Mouse (Mus musculus): Measurements from ENCODE around the gene Nfib.

DNA sequence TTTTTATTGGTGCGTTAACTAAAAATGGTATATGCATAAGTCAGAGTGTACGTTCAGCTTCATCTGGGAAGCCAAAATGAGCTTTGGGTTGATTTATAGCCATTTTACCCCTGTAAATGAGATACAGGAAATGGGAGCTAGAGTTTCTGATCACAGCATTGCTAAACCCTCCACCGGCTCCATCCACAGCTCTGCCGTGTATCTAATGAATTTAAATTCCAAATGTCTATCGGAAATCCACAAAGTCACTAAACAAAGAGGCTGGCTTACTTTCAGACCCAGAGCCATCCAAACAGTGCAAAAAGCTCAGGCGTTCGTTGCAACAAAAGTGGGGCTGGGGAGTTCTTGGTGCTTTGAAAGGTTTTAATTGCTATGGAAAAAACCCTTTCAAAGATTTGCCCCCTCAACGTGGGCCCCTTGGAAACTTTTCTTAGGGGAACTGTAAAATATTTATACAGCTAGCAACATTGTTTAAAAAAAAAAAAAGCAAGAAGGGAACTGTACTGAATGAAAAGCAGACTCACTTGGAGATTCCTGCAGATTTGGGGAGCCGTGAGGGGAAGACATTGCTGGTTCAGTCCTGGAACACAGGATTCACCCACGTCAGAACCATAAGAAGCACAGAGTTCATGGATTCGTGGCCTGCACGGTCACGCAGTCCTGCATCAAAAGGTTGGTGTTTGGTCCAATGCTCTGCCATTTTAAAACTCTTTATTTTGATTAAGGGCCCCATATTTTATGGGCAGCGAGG lies 100.3 kb downstream of the Nfib start:
- TF ChIP-seq CTCF (IDR thresholded peaks at IDR 0.05; ENCODE audit: borderline replicate concordance, insufficient read depth, low read depth, low read length) (no peak), POLR2A (IDR thresholded peaks at IDR 0.05; ENCODE audit: borderline replicate concordance, insufficient read depth, low read length) (no peak)
